Mouse (Mus musculus) heart, embryonic 16.5 days (tissue): ENCODE data around the gene Efcab9. TPM values are rescaled to one million over a fixed set of nuclear protein-coding genes. Genes with fewer than 3 reads are reported as not detected.

ENCODE experiments used
- ATAC-seq: fragments of 200-750 bp; cut with Nextera tagmentation; replicated peaks from 2 replicates; pipeline ENCODE4 v1.8.0; 2017; ENCODE audit warnings: moderate number of reproducible peaks; ENCODE audit not compliant: insufficient read depth, low FRiP score; ENCODE audit errors: extremely low read depth
- H3K27ac ChIP-seq: fragments of 300-500 bp; sonication (generic); 2 replicates; pipeline ENCODE4 v1.5.1; 2014; ENCODE audit warnings: mild to moderate bottlenecking, low read length, control low read depth, moderate library complexity
- H3K27me3 ChIP-seq: fragments of 300-500 bp; sonication (generic); 2 replicates; pipeline ENCODE4 v1.6.1; 2014; ENCODE audit warnings: low read length, mixed read lengths; ENCODE audit not compliant: control insufficient read depth, insufficient read depth
- H3K36me3 ChIP-seq: fragments of 300-500 bp; sonication (generic); 2 replicates; pipeline ENCODE4 v1.6.1; 2014; ENCODE audit not compliant: control insufficient read depth, insufficient read depth
- H3K4me1 ChIP-seq: fragments of 300-500 bp; sonication (generic); 2 replicates; pipeline ENCODE4 v1.6.1; 2014; ENCODE audit warnings: low read length, mixed read lengths; ENCODE audit not compliant: control insufficient read depth, insufficient read depth
- H3K4me2 ChIP-seq: fragments of 300-500 bp; sonication (generic); 2 replicates; pipeline ENCODE4 v1.6.1; 2014; ENCODE audit warnings: low read depth, mild to moderate bottlenecking, control low read depth, low read length
- H3K4me3 ChIP-seq: fragments of 300-500 bp; sonication (generic); 2 replicates; pipeline ENCODE4 v1.5.1; 2014; ENCODE audit warnings: mild to moderate bottlenecking, control low read depth, low read length
- H3K9ac ChIP-seq: fragments of 300-500 bp; sonication (generic); 2 replicates; pipeline ENCODE4 v1.6.1; 2014; ENCODE audit warnings: low read length, control low read depth
- H3K9me3 ChIP-seq: fragments of 300-500 bp; sonication (generic); replicated peaks from 2 replicates; pipeline ENCODE4 v1.6.1; 2016; ENCODE audit warnings: low read length; ENCODE audit not compliant: control insufficient read depth
- WGBS: fragments of 180-500 bp; shearing (Covaris S2); extraction: QIAGEN DNeasy Blood & Tissue Kit; methylation state at CpG from one replicate; pipeline ENCODE4 v1.1.7; 2014; 5-methylcytosine and 5-hydroxymethylcytosine counted together
- polyA plus RNA-seq: library from polyadenylated mRNA; unstranded; fragments of >200 nt; fragmentation: Nextera tagmentation; extraction: Ambion mirVana; gene quantifications from 2 replicates; pipeline ENCODE4 v1.2.1, GENCODE M21; 2015

Gene Efcab9
- polyA plus RNA-seq, 1 experiment from 2014 or later: 0.56 TPM

GRCm38 (mm10) chr11:32498757-32499535, 32.9 kb downstream of the Efcab9 start:
- Histone ChIP-seq H3K9ac (no peak overlapping the region), H3K27ac (no peak overlapping the region), H3K36me3 (no peaks in the 10 kb centered on the region), H3K9me3 (no peaks in the 10 kb centered on the region), H3K27me3 (no peaks in the 10 kb centered on the region), H3K4me3 (no peak overlapping the region), H3K4me1 (peaks cover 3% of the 10 kb centered on the region; the same call in 1 of the 2 replicates), H3K4me2 (no peak overlapping the region)
- 79% methylated on average over 7 of the region's 7 CpGs for WGBS
- no peak for ATAC-seq

- Histone ChIP-seq H3K36me3 (no peaks in the 10 kb centered on the region), H3K9me3 (no peaks in the 10 kb centered on the region), H3K27ac (no peak overlapping the region), H3K4me2 (no peak overlapping the region), H3K9ac (no peak overlapping the region), H3K4me1 (peaks cover 6% of the 10 kb centered on the region; the same call in 1 of the 2 replicates), H3K4me3 (no peak overlapping the region), H3K27me3 (no peaks in the 10 kb centered on the region)
- no peak for ATAC-seq
- WGBS: 72% methylated on average over 2 of the region's 2 CpGs
Observed at GRCm38 (mm10) chr11:32495283-32495682, 36.6 kb downstream of the Efcab9 start.

DNA sequence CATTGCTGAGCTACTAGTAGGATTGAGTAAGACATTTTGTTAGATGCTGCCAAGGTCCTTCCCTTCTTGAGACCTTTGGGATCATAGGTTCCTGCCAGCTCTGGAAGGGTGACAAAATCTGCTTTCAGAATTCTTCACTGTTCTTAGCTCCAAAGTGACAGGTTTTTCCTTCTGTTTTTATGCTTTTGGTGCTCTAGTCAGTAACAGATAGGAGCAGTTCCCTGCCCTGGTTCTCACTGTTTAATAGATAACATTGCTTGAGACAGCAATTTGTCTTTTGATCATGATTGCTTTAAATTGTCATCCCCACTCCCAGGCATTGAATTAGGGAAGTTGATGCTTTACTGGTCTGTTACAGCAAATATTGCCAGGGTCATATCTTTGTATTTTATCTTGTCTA, 38.6 kb downstream of the Efcab9 start:
- H3K27me3 ChIP-seq: no peaks in the 10 kb centered on the region
- no peak for ATAC-seq
- H3K9ac ChIP-seq: no peak overlapping the region
- H3K4me1 ChIP-seq: peaks cover 25% of the 10 kb centered on the region
- H3K36me3 ChIP-seq: no peaks in the 10 kb centered on the region
- no peak overlapping the region for H3K27ac ChIP-seq
- no peaks in the 10 kb centered on the region for H3K9me3 ChIP-seq
- no peak overlapping the region for H3K4me2 ChIP-seq
- no peak overlapping the region for H3K4me3 ChIP-seq

GRCm38 (mm10) chr11:32491079-32491478, 40.8 kb downstream of the Efcab9 start:
- H3K4me2 ChIP-seq: no peak overlapping the region
- H3K4me1 ChIP-seq: peaks cover 30% of the 10 kb centered on the region
- no peak for ATAC-seq
- H3K9me3 ChIP-seq: no peaks in the 10 kb centered on the region
- H3K27ac ChIP-seq: no peak overlapping the region
- H3K4me3 ChIP-seq: no peak overlapping the region
- no peaks in the 10 kb centered on the region for H3K27me3 ChIP-seq
- 94% methylated on average over 2 of the region's 2 CpGs for WGBS
- H3K36me3 ChIP-seq: 0 out of 2 replicates have a peak, but pooled peaks cover 3% of the 10 kb centered on the region
- H3K9ac ChIP-seq: no peak overlapping the region

- no peak for ATAC-seq
- Histone ChIP-seq H3K27ac (no peak overlapping the region), H3K9ac (no peak overlapping the region), H3K4me2 (no peak overlapping the region), H3K9me3 (no peaks in the 10 kb centered on the region), H3K36me3 (0 out of 2 replicates have a peak, but pooled peaks cover 3% of the 10 kb centered on the region), H3K27me3 (no peaks in the 10 kb centered on the region), H3K4me3 (no peak overlapping the region), H3K4me1 (peaks cover 30% of the 10 kb centered on the region)
- WGBS: 70% methylated on average over 5 of the region's 5 CpGs
Observed at GRCm38 (mm10) chr11:32488808-32489670, 42.8 kb downstream of the Efcab9 start.

DNA sequence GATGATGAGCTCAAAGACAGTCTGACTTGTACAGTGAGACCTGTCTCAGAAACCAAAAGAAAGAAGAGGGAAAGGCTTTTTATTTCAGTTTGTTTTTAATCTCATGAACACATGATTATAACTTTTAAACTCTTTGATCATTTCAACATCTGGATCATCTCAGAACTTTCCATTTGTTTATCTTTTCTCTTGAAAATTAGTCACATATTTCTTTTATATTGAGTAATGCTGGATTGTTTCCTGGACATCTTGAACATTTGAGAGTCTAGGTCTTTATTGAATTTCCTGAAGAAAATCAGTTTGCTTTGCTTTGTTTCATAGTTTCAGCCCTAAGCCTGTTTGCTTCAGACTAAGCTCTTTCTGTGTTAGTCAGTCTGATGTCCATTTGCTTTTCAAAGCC, 43.5 kb downstream of the Efcab9 start:
- Histone ChIP-seq H3K27ac (no peak overlapping the region), H3K4me2 (no peak overlapping the region), H3K9me3 (no peaks in the 10 kb centered on the region), H3K4me3 (no peak overlapping the region), H3K27me3 (no peaks in the 10 kb centered on the region), H3K4me1 (peaks cover 32% of the 10 kb centered on the region), H3K9ac (no peak overlapping the region), H3K36me3 (0 out of 2 replicates have a peak, but pooled peaks cover 3% of the 10 kb centered on the region)
- no peak for ATAC-seq

GRCm38 (mm10) chr11:32487501-32487900, 44.4 kb downstream of the Efcab9 start:
- Histone ChIP-seq H3K4me3 (no peak overlapping the region), H3K4me2 (no peak overlapping the region), H3K9ac (no peak overlapping the region), H3K9me3 (no peaks in the 10 kb centered on the region), H3K27me3 (no peaks in the 10 kb centered on the region), H3K4me1 (peaks cover 32% of the 10 kb centered on the region), H3K36me3 (0 out of 2 replicates have a peak, but pooled peaks cover 3% of the 10 kb centered on the region), H3K27ac (no peak overlapping the region)
- WGBS: 87% methylated on average over 3 of the region's 3 CpGs
- no peak for ATAC-seq

DNA sequence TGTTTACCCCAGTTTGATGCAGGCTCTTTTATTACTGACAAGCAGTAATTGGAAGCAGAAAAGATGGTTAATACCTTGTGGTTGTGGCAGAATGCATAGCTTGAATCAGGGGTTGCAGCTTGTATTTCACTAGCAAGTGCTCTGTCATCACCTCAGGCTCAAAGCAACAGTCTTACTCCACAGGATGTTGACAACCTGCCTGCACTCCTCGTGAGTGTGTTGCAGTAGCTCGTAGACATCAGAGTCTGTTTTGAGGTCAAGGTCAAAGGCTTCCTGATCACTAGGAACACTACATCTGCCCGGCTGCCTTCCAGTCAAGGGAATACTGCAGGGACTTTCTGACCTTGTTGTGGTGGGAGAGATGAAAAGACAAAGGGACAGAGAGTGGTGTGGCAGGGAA, 45.3 kb downstream of the Efcab9 start:
- Histone ChIP-seq H3K27me3 (no peaks in the 10 kb centered on the region), H3K4me3 (no peak overlapping the region), H3K9ac (no peak overlapping the region), H3K4me1 (peaks cover 32% of the 10 kb centered on the region), H3K27ac (no peak overlapping the region), H3K9me3 (no peaks in the 10 kb centered on the region), H3K4me2 (no peak overlapping the region), H3K36me3 (0 out of 2 replicates have a peak, but pooled peaks cover 3% of the 10 kb centered on the region)
- ATAC-seq: no peak
- WGBS: 24% methylated on average over 3 of the region's 3 CpGs

DNA sequence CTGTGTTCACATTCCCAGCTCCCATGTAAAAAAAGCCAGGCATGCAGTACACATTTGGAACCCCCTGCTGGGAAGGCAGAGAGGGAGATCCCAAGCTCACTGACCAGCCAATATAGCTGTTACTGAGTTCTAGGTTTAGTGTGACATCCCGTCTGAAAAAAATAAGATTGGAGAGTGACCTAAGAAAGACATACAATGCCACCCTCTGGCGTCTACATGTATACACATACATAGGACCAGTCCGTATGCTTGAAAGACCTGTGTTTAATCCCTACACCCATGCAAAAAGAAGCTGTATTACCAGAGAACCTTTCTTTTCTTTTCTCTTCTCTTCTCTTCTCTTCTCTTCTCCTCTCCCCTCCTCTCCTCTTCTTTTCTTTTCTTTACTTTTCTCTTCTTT, 46.6 kb downstream of the Efcab9 start:
- Histone ChIP-seq H3K9ac (no peak overlapping the region), H3K36me3 (0 out of 2 replicates have a peak, but pooled peaks cover 3% of the 10 kb centered on the region), H3K27ac (no peak overlapping the region), H3K4me3 (no peak overlapping the region), H3K27me3 (no peaks in the 10 kb centered on the region), H3K4me2 (no peak overlapping the region), H3K4me1 (peaks cover 28% of the 10 kb centered on the region), H3K9me3 (no peaks in the 10 kb centered on the region)
- 63% methylated on average over 3 of the region's 3 CpGs for WGBS
- ATAC-seq: no peak
